Mouse (Mus musculus) erythroblast, embryonic 14.5 days (primary cell): Measurements from ENCODE around the gene Pfkfb2.

Experiments
- GATA1 ChIP-seq: IDR thresholded peaks from 2 replicates; pipeline ENCODE4 v1.6.1; 2012; ENCODE audit warnings: low read length, inconsistent platforms, mixed read lengths
- TAL1 ChIP-seq: IDR thresholded peaks from 3 replicates; pipeline ENCODE4 v1.6.1; 2012; ENCODE audit warnings: low read length, inconsistent platforms, mixed read lengths

DNA sequence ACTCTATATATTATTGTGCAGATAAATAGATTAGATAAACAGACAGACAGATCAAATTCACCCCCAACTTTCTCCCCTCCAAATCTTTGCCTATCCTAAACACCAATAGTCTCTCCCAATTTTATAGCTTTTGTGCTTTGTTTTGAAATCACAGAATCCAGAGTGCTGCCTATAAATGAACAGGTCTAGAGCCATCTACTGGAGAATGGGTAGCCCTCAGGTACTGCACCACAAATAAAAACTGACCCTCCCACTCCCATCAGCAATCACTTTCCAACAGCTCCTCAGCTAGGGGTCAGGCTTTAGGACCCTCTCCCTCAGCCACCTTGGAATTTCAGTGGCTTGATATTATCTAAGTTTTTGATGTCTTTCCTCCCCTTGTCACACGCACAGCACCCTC, 47.6 kb upstream of the Pfkfb2 start:
- no peak for TF ChIP-seq TAL1
- no peak for TF ChIP-seq GATA1
